Mouse (Mus musculus): ENCODE measurements around the gene Rab37.

DNA sequence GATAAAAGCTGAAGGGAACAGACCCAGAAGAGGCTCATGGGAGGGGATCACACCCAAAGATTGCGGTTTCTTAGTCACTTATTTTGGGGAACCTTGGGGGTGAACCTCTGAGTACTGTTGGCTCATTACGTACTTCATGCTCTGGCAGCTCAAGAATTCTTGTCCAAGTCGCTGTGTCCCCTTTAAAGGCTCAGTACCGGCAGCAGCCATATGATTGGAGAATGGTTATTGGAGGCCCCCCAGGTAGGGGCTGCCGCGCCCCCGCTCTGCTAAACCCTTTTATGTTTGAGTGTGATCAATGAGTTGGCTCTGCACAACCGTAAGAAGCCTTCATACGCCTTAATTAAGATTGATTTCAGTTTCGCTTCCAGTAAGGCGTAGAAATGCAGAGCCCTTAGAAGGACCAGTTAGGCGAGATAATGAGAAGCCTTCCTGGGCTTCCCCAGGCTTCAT, 107.7 kb downstream of the Rab37 start:
- TF ChIP-seq CTCF (IDR thresholded peaks at IDR 0.05; ENCODE audit: borderline replicate concordance, insufficient read depth, low read depth, low read length) (no peak), POLR2A (IDR thresholded peaks at IDR 0.05; ENCODE audit: borderline replicate concordance, insufficient read depth, low read length) (no peak)
